Mouse (Mus musculus) heart, postnatal 0 days (tissue): ENCODE results near the gene Mapt. TPM values are rescaled to one million over a fixed set of nuclear protein-coding genes. Genes with fewer than 3 reads are reported as not detected.

Experiments
- ATAC-seq: fragments of 200-750 bp; cut with Nextera tagmentation; 2 replicates; pipeline ENCODE4 v1.8.0; 2017; ENCODE audit warnings: low read depth, moderate number of reproducible peaks, moderate library complexity; ENCODE audit not compliant: insufficient read depth
- DNase-seq: peaks from one replicate; pipeline ENCODE4 v3.0.0-alpha.2; 2016; ENCODE audit warnings: low spot score
- H3K27ac ChIP-seq: fragments of 300-500 bp; sonication (generic); 2 replicates; pipeline ENCODE4 v1.5.1; 2014; ENCODE audit warnings: low read depth, mild to moderate bottlenecking
- H3K27me3 ChIP-seq: fragments of 300-500 bp; sonication (generic); 2 replicates; pipeline ENCODE4 v1.6.1; 2014; ENCODE audit warnings: low read length, mixed read lengths; ENCODE audit not compliant: control insufficient read depth, insufficient read depth
- H3K36me3 ChIP-seq: fragments of 300-500 bp; sonication (generic); replicated peaks from 2 replicates; pipeline ENCODE4 v1.6.1; 2014; ENCODE audit warnings: low read length, mixed read lengths; ENCODE audit not compliant: control insufficient read depth, insufficient read depth
- H3K4me1 ChIP-seq: fragments of 300-500 bp; sonication (generic); 2 replicates; pipeline ENCODE4 v1.6.1; 2014; ENCODE audit warnings: antibody characterized with exemption; ENCODE audit not compliant: control insufficient read depth, insufficient read depth
- H3K4me2 ChIP-seq: fragments of 300-500 bp; sonication (generic); 2 replicates; pipeline ENCODE4 v1.6.1; 2014; ENCODE audit warnings: low read depth, mild to moderate bottlenecking, low read length, moderate library complexity
- H3K4me3 ChIP-seq: fragments of 300-500 bp; sonication (generic); 2 replicates; pipeline ENCODE4 v1.5.1; 2014; ENCODE audit warnings: low read depth, low read length
- H3K9ac ChIP-seq: fragments of 300-500 bp; sonication (generic); replicated peaks from 2 replicates; pipeline ENCODE4 v1.6.1; 2014; ENCODE audit warnings: low read depth, low read length, mixed read lengths
- H3K9me3 ChIP-seq: fragments of 300-500 bp; sonication (generic); replicated peaks from 2 replicates; pipeline ENCODE4 v1.6.1; 2016; ENCODE audit warnings: low read length; ENCODE audit not compliant: control insufficient read depth
- CTCF ChIP-seq: IDR thresholded peaks from 2 replicates; pipeline ENCODE4 v1.5.1; 2016; ENCODE audit warnings: antibody characterized with exemption, control low read depth, low read depth
- EP300 ChIP-seq: IDR thresholded peaks from 2 replicates; pipeline ENCODE4 v1.6.1; 2016; ENCODE audit warnings: antibody characterized with exemption, low read depth
- WGBS: fragments of 180-500 bp; shearing (Covaris S2); extraction: QIAGEN DNeasy Blood & Tissue Kit; methylation state at CpG from one replicate; pipeline ENCODE4 v1.1.7; 2014; 5-methylcytosine and 5-hydroxymethylcytosine counted together
- polyA plus RNA-seq: library from polyadenylated mRNA; unstranded; fragments of >200 nt; fragmentation: Nextera tagmentation; extraction: Ambion mirVana; gene quantifications from 2 replicates; pipeline ENCODE4 v1.2.1, GENCODE M21; 2015
- total RNA-seq: library from RNA; depleted of rRNA; stranded (reverse); fragments of >200 nt; gene quantifications from 2 replicates; pipeline ENCODE4 v1.2.3, GENCODE M21; 2014; ENCODE audit warnings: low replicate concordance

Gene Mapt
- total and polyA plus RNA-seq, 2 experiments from 2014 or later = 0.23 to 0.63 TPM

- Histone ChIP-seq H3K4me2 (no peak overlapping the region), H3K4me3 (no peak overlapping the region), H3K9me3 (no peaks in the 10 kb centered on the region), H3K27ac (no peak overlapping the region), H3K36me3 (peaks cover 5% of the 10 kb centered on the region; the same call in 1 of the 2 replicates), H3K9ac (no peak overlapping the region), H3K27me3 (no peaks in the 10 kb centered on the region), H3K4me1 (no peaks in the 10 kb centered on the region)
- WGBS = 97% methylated on average over 1 of the region's 1 CpGs
- TF ChIP-seq EP300 = no peak
- TF ChIP-seq CTCF = no peak
- ATAC-seq (no peak), DNase-seq (no peak)
Measured at GRCm38 (mm10) chr11:104327462-104327861, 96.3 kb downstream of the Mapt start.

- TF ChIP-seq EP300 (no peak), CTCF (no peak)
- 88% methylated on average over 6 of the region's 6 CpGs for WGBS
- no peak for ATAC-seq
Measured at GRCm38 (mm10) chr11:104327946-104328345, 96.8 kb downstream of the Mapt start.

GRCm38 (mm10) chr11:104329185-104329926 lies 98.2 kb downstream of the Mapt start:
- H3K36me3 ChIP-seq = peaks cover 19% of the 10 kb centered on the region
- no peak for DNase-seq
- H3K9me3 ChIP-seq = no peaks in the 10 kb centered on the region
- no peaks in the 10 kb centered on the region for H3K4me1 ChIP-seq
- no peaks in the 10 kb centered on the region for H3K27me3 ChIP-seq
- no peak overlapping the region for H3K4me2 ChIP-seq
- H3K4me3 ChIP-seq = no peak overlapping the region
- no peak for TF ChIP-seq CTCF
- TF ChIP-seq EP300 = no peak
- H3K9ac ChIP-seq = no peak overlapping the region
- H3K27ac ChIP-seq = no peak overlapping the region
- WGBS = 72% methylated on average over 11 of the region's 11 CpGs
- no peak for ATAC-seq

More at GRCm38 (mm10) chr11:104327946-104328345, 96.8 kb downstream of the Mapt start:
- Histone ChIP-seq H3K9me3 (no peaks in the 10 kb centered on the region), H3K4me2 (no peak overlapping the region), H3K36me3 (peaks cover 8% of the 10 kb centered on the region; the same call in 1 of the 2 replicates), H3K27me3 (no peaks in the 10 kb centered on the region), H3K4me3 (no peak overlapping the region), H3K27ac (no peak overlapping the region), H3K4me1 (no peaks in the 10 kb centered on the region), H3K9ac (no peak overlapping the region)
- no peak for DNase-seq

GRCm38 (mm10) chr11:104330151-104330550 lies 99.0 kb downstream of the Mapt start:
- Histone ChIP-seq H3K9me3 (no peaks in the 10 kb centered on the region), H3K4me2 (no peak overlapping the region), H3K36me3 (peaks cover 27% of the 10 kb centered on the region), H3K27ac (no peak overlapping the region), H3K27me3 (no peaks in the 10 kb centered on the region), H3K4me3 (no peak overlapping the region), H3K9ac (no peak overlapping the region), H3K4me1 (no peaks in the 10 kb centered on the region)
- 68% methylated on average over 4 of the region's 4 CpGs for WGBS
- no peak for DNase-seq
- no peak for TF ChIP-seq CTCF
- TF ChIP-seq EP300 = no peak
- ATAC-seq = no peak

GRCm38 (mm10) chr11:104331208-104331607 lies 100.0 kb downstream of the Mapt start:
- ATAC-seq (no peak), DNase-seq (no peak)
- no peak overlapping the region for H3K4me2 ChIP-seq
- no peaks in the 10 kb centered on the region for H3K9me3 ChIP-seq
- no peak overlapping the region for H3K27ac ChIP-seq
- TF ChIP-seq CTCF = no peak
- TF ChIP-seq EP300 = no peak
- 80% methylated on average over 3 of the region's 3 CpGs for WGBS
- no peak overlapping the region for H3K9ac ChIP-seq
- peaks cover 38% of the 10 kb centered on the region for H3K36me3 ChIP-seq
- H3K4me1 ChIP-seq = no peaks in the 10 kb centered on the region
- no peaks in the 10 kb centered on the region for H3K27me3 ChIP-seq
- no peak overlapping the region for H3K4me3 ChIP-seq

GRCm38 (mm10) chr11:104332105-104332504 lies 100.9 kb downstream of the Mapt start:
- Histone ChIP-seq H3K4me2 (no peak overlapping the region), H3K9me3 (no peaks in the 10 kb centered on the region), H3K4me3 (no peak overlapping the region), H3K27me3 (no peaks in the 10 kb centered on the region), H3K36me3 (peaks cover 45% of the 10 kb centered on the region), H3K4me1 (no peaks in the 10 kb centered on the region), H3K9ac (no peak overlapping the region), H3K27ac (no peak overlapping the region)
- no peak for DNase-seq
- no peak for ATAC-seq
- 74% methylated on average over 5 of the region's 5 CpGs for WGBS
- no peak for TF ChIP-seq CTCF
- TF ChIP-seq EP300 = no peak
